Mouse (Mus musculus): Measurements from ENCODE around the gene Pdzrn4. TPM values are rescaled to one million over a fixed set of nuclear protein-coding genes. Genes with fewer than 3 reads are reported as not detected.

The Pdzrn4 gene
- total RNA-seq (2023), result not detected

DNA sequence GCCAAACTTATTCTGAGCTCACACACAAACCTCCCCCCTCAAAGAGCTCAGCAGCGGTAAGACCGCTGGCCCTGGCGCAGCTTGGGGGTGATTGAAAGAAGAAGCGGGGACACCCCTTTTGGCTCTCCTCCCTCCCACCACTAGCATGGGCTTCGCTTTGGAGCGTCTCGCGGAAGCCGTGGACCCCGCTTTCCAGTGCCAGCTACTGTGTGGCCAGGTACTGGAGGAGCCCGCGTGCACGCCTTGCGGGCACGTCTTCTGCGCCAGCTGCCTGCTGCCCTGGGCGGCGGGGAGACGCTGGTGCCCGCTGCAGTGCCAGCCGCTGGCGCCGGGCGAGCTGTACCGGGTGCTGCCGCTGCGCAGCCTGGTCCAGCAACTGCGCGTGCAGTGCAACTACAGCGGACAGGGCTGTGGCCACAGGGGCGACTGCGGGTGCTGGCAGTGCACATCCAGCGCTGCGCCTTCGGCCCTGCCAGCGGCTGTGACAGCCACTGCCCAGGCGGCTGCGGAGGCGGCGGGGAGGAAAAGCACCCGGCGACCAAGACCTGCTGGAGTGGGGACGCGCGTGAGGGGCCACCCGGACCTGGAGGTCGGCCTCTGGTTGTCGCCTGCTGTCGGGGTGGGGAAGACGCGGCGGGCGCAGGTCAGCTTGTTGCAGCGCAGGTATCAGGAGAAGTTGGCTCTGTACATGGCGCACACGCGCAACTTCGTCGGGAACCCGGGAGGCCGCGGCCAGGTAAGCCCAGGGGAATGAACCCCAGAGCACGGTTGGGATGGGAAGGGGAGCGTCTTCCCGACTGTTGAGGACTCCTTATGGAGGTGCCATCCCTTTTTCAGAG lies at the start of gene Pdzrn4:
Gene Pdzrn4 (plus strand): TSS at position 112 of the 839 bp plus-strand sequence.

